Mouse (Mus musculus): Measurements from ENCODE around the gene Rpl39. TPM values are rescaled to one million over a fixed set of nuclear protein-coding genes. Genes with fewer than 3 reads are reported as not detected.

Rpl39 gene
- 148 and 167 TPM in 2 replicates for total RNA-seq (2014; rRNA removed; ENCODE audit: low replicate concordance)
- polyA plus RNA-seq (2015; fragmentation: Nextera tagmentation; extraction: Ambion mirVana): 403 and 426 TPM in 2 replicates

GRCm38 (mm10) chrX:37084927-37085660, at the start of gene Rpl39:
Rpl39 (minus strand) TSS chrX:37085402.
- TF ChIP-seq EP300 (IDR thresholded peaks at IDR 0.05; ENCODE audit: low read depth): no peak
- TF ChIP-seq CTCF (IDR thresholded peaks at IDR 0.05; ENCODE audit: low read depth): 0 out of 2 replicates have a peak, but pooled peaks have one; percentile 3
- Histone ChIP-seq H3K27me3 (ENCODE audit: control insufficient read depth, insufficient read depth, low read length) (no peaks in the 10 kb centered on the region), H3K4me2 (ENCODE audit: low read depth, low read length) (peak within 1 kb of the TSS; percentile 70), H3K27ac (ENCODE audit: low read depth) (peak within 1 kb of the TSS; percentile 80), H3K4me3 (ENCODE audit: low read depth, low read length) (peak within 1 kb of the TSS; percentile 68), H3K9me3 (replicated peaks; ENCODE audit: control insufficient read depth, low read length) (no peaks in the 10 kb centered on the region), H3K4me1 (ENCODE audit: control insufficient read depth, insufficient read depth) (no peaks in the 10 kb centered on the region; the same call in 1 of the 2 replicates), H3K9ac (replicated peaks; ENCODE audit: low read depth, low read length) (peak within 1 kb of the TSS; percentile 73), H3K36me3 (replicated peaks; ENCODE audit: control insufficient read depth, insufficient read depth, low read length) (peaks cover 10% of the 10 kb centered on the region; the same call in 1 of the 2 replicates)
- peak; percentile 81 for DNase-seq (ENCODE audit: low spot score)
- peak; percentile 96 for ATAC-seq (ENCODE audit: insufficient read depth, low read depth)
- 18% methylated on average over 38 of the region's 38 CpGs for WGBS

DNA sequence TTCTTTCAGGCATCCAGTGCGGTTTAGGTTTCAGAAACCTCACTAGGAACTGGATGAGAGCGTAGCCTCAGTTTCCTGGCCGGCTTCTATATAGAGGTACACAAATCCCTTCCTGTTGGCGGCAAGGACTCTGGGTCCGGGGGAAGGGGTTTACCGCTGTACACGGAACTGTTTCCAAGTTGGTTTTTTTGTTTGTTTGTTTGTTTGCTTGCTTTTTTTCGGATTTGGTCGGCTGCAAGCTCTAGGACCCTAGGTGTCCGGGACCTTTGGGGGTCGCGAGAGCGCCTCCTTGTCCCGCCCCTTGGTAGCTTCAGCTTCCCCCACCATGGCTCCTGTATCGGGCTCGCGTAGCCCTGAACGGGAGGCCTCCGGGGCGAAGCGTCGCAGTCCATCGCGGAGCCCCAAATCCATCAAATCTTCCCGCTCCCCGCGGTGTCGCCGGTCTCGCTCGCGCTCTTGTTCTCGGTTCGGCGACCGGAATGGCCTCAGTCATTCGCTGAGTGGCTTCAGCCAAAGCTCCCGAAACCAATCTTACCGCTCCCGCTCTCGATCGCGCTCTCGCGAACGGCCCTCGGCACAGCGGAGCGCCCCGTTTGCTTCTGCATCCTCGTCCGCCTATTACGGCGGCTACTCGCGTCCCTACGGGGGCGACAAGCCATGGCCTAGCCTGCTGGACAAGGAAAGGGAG, 41.6 kb upstream of the Rpl39 start, which contains the start of gene Nkap:
Gene Nkap (plus strand): TSS at position 125 of the 688 bp plus-strand sequence.
- Histone ChIP-seq H3K4me1 (ENCODE audit: control insufficient read depth, insufficient read depth) (peaks cover 5% of the 10 kb centered on the region; the same call in 1 of the 2 replicates), H3K9ac (replicated peaks; ENCODE audit: low read depth, low read length) (peak within 1 kb of the TSS; percentile 87), H3K27ac (ENCODE audit: low read depth) (peak within 1 kb of the TSS; percentile 73), H3K4me2 (ENCODE audit: low read depth, low read length) (peak within 1 kb of the TSS; percentile 57), H3K9me3 (replicated peaks; ENCODE audit: control insufficient read depth, low read length) (no peaks in the 10 kb centered on the region), H3K4me3 (ENCODE audit: low read depth, low read length) (peak within 1 kb of the TSS; percentile 82), H3K36me3 (replicated peaks; ENCODE audit: control insufficient read depth, insufficient read depth, low read length) (no peaks in the 10 kb centered on the region), H3K27me3 (ENCODE audit: control insufficient read depth, insufficient read depth, low read length) (no peaks in the 10 kb centered on the region)
- DNase-seq (ENCODE audit: low spot score) (peak; percentile 50), ATAC-seq (ENCODE audit: insufficient read depth, low read depth) (peak; percentile 82)
- WGBS: 4% methylated on average over 54 of the region's 58 CpGs
- no peak for TF ChIP-seq EP300 (IDR thresholded peaks at IDR 0.05; ENCODE audit: low read depth)
- TF ChIP-seq CTCF (IDR thresholded peaks at IDR 0.05; ENCODE audit: low read depth): no peak

- Histone ChIP-seq H3K4me1 (ENCODE audit: control insufficient read depth, insufficient read depth) (peaks cover 5% of the 10 kb centered on the region; the same call in 1 of the 2 replicates), H3K4me3 (ENCODE audit: low read depth, low read length) (no peak overlapping the region), H3K27ac (ENCODE audit: low read depth) (no peak overlapping the region), H3K9me3 (replicated peaks; ENCODE audit: control insufficient read depth, low read length) (no peaks in the 10 kb centered on the region), H3K27me3 (ENCODE audit: control insufficient read depth, insufficient read depth, low read length) (no peaks in the 10 kb centered on the region), H3K4me2 (ENCODE audit: low read depth, low read length) (no peak overlapping the region), H3K36me3 (replicated peaks; ENCODE audit: control insufficient read depth, insufficient read depth, low read length) (no peaks in the 10 kb centered on the region), H3K9ac (replicated peaks; ENCODE audit: low read depth, low read length) (no peak overlapping the region)
- ATAC-seq (ENCODE audit: insufficient read depth, low read depth) (no peak), DNase-seq (ENCODE audit: low spot score) (no peak)
- WGBS: 85% methylated on average over 7 of the region's 7 CpGs
- TF ChIP-seq EP300 (IDR thresholded peaks at IDR 0.05; ENCODE audit: low read depth) (no peak), CTCF (IDR thresholded peaks at IDR 0.05; ENCODE audit: low read depth) (no peak)
Observed at GRCm38 (mm10) chrX:37125511-37125910, 40.3 kb upstream of the Rpl39 start.

DNA sequence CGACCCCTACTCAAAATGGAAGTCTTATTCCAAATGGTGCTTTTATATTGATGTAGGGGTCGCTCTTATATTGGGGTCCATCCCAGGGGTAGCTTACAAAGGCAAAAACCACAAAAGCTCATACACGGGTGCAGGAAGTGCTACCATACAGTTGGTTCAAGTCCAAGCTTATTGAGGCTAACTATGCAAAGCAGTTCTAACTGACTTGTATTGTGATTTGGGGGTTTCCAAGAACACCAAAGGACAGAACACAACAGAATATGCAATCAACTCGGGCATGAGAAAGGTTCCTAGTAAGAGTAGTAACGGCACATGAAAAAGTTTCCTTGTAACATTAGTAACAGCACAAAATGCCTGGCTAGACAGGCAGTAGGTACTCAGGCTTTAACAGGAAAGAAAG, 35.0 kb upstream of the Rpl39 start:
- Histone ChIP-seq H3K36me3 (replicated peaks; ENCODE audit: control insufficient read depth, insufficient read depth, low read length) (no peaks in the 10 kb centered on the region), H3K9me3 (replicated peaks; ENCODE audit: control insufficient read depth, low read length) (no peaks in the 10 kb centered on the region), H3K4me2 (ENCODE audit: low read depth, low read length) (no peak overlapping the region), H3K27me3 (ENCODE audit: control insufficient read depth, insufficient read depth, low read length) (no peaks in the 10 kb centered on the region), H3K27ac (ENCODE audit: low read depth) (no peak overlapping the region), H3K4me3 (ENCODE audit: low read depth, low read length) (no peak overlapping the region), H3K4me1 (ENCODE audit: control insufficient read depth, insufficient read depth) (no peaks in the 10 kb centered on the region), H3K9ac (replicated peaks; ENCODE audit: low read depth, low read length) (no peak overlapping the region)
- 55% methylated on average over 5 of the region's 5 CpGs for WGBS
- no peak for TF ChIP-seq EP300 (IDR thresholded peaks at IDR 0.05; ENCODE audit: low read depth)
- no peak for TF ChIP-seq CTCF (IDR thresholded peaks at IDR 0.05; ENCODE audit: low read depth)
- no peak for ATAC-seq (ENCODE audit: insufficient read depth, low read depth)
- DNase-seq (ENCODE audit: low spot score): no peak

- no peaks in the 10 kb centered on the region for H3K9me3 ChIP-seq (replicated peaks; ENCODE audit: control insufficient read depth, low read length)
- H3K36me3 ChIP-seq (replicated peaks; ENCODE audit: control insufficient read depth, insufficient read depth, low read length): no peaks in the 10 kb centered on the region
- TF ChIP-seq CTCF (IDR thresholded peaks at IDR 0.05; ENCODE audit: low read depth) (no peak), EP300 (IDR thresholded peaks at IDR 0.05; ENCODE audit: low read depth) (no peak)
- H3K4me1 ChIP-seq (ENCODE audit: control insufficient read depth, insufficient read depth): no peaks in the 10 kb centered on the region
- 39% methylated on average over 3 of the region's 3 CpGs for WGBS
- DNase-seq (ENCODE audit: low spot score): no peak
- no peak overlapping the region for H3K4me2 ChIP-seq (ENCODE audit: low read depth, low read length)
- no peak overlapping the region for H3K4me3 ChIP-seq (ENCODE audit: low read depth, low read length)
- H3K27ac ChIP-seq (ENCODE audit: low read depth): no peak overlapping the region
- H3K9ac ChIP-seq (replicated peaks; ENCODE audit: low read depth, low read length): no peak overlapping the region
- no peak for ATAC-seq (ENCODE audit: insufficient read depth, low read depth)
- H3K27me3 ChIP-seq (ENCODE audit: control insufficient read depth, insufficient read depth, low read length): no peaks in the 10 kb centered on the region
Observed at GRCm38 (mm10) chrX:37119585-37119984, 34.4 kb upstream of the Rpl39 start.

Measured in heart, postnatal 0 days (tissue).